Mouse (Mus musculus): ENCODE results near the gene Dkk3. TPM values are rescaled to one million over a fixed set of nuclear protein-coding genes. Genes with fewer than 3 reads are reported as not detected.

Dkk3 gene
- polyA plus RNA-seq, 1 experiment from 2014 or later = 59.8 TPM

- Histone ChIP-seq H3K9me3 (no peaks in the 10 kb centered on the region), H3K36me3 (peaks cover 4% of the 10 kb centered on the region; the same call in 1 of the 2 replicates), H3K4me3 (no peak overlapping the region), H3K27ac (peak overlapping the region; percentile 42; the same call in 1 of the 2 replicates), H3K4me1 (peaks cover 47% of the 10 kb centered on the region), H3K27me3 (ENCODE audit: insufficient read depth, poor library complexity, severe bottlenecking) (no peaks in the 10 kb centered on the region)
- WGBS = 70% methylated on average over 11 of the region's 11 CpGs
- DNase-seq (ENCODE audit: low spot score) = no peak
Measured at GRCm38 (mm10) chr7:112138509-112139405, 20.1 kb downstream of the Dkk3 start.

DNA sequence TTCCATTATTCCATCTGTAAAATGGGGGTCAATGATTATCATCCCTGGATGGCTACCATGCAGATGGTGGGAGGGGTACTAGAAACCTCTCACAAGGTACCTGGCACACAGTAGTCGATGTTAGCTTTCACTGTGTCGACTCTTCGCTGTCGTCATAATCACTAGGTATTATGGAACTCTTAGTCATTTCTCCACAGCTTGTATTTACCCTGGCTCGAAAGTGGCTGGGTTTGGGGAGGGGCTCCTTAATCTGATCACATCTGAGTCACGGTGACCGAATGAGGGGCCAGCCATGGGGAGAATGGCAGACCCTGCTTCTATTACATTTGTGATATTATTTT is 20.7 kb downstream of the Dkk3 start:
- peak overlapping the region; percentile 42; the same call in 1 of the 2 replicates for H3K27ac ChIP-seq
- WGBS = 77% methylated on average over 7 of the region's 7 CpGs

DNA sequence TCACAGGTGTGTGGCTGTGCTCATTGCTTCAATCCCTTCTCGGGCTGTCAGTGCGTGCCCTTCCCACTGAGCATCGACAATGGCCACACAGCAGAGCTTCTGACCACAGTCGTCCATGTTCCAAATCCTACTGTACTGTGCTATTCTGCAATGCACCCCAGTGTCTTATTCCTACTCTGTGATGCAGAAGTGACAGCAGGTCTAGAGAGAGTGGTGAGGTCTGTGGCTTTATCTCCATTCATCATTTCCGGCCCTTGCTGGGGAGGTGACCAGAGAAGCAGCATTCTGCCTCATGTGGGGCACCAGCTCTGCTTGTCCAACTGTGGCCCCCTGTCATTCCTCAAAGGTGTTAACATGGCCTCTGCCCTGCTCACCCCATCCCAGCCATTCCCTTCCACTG is 22.3 kb downstream of the Dkk3 start:
- Histone ChIP-seq H3K36me3 (peaks cover 5% of the 10 kb centered on the region; the same call in 1 of the 2 replicates), H3K4me1 (peaks cover 33% of the 10 kb centered on the region), H3K9me3 (no peaks in the 10 kb centered on the region), H3K4me3 (no peak overlapping the region), H3K27me3 (ENCODE audit: insufficient read depth, poor library complexity, severe bottlenecking) (no peaks in the 10 kb centered on the region), H3K27ac (peak overlapping the region; percentile 17; the same call in 1 of the 2 replicates)
- DNase-seq (ENCODE audit: low spot score) = no peak
- 81% methylated on average over 5 of the region's 5 CpGs for WGBS

More for the DNA sequence above, 20.7 kb downstream of the Dkk3 start:
- Histone ChIP-seq H3K4me3 (no peak overlapping the region), H3K9me3 (no peaks in the 10 kb centered on the region), H3K4me1 (peaks cover 41% of the 10 kb centered on the region), H3K27me3 (ENCODE audit: insufficient read depth, poor library complexity, severe bottlenecking) (no peaks in the 10 kb centered on the region), H3K36me3 (peaks cover 5% of the 10 kb centered on the region; the same call in 1 of the 2 replicates)
- no peak for DNase-seq (ENCODE audit: low spot score)

DNA sequence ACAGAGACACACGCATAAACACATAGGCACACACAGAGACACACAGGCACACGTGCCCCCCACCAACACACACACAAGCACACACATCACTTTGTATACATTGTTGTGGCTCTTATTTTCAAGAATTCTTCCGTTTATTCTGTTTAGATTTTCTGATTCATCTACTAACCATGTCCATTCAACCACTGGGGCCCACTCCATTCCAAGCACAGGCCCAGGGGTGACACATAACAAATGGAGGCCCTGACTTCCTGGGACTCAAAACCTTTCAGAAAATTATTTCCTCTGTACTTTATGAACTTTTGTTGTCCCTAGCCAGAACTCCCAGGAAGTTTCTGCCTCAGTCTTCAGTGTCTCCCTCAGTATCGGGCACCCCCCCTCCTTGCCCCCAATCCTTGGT is 23.7 kb downstream of the Dkk3 start:
- no peak overlapping the region for H3K27ac ChIP-seq
- WGBS = 85% methylated on average over 4 of the region's 4 CpGs
- H3K9me3 ChIP-seq = no peaks in the 10 kb centered on the region
- peaks cover 5% of the 10 kb centered on the region; the same call in 1 of the 2 replicates for H3K36me3 ChIP-seq
- H3K27me3 ChIP-seq (ENCODE audit: insufficient read depth, poor library complexity, severe bottlenecking) = no peaks in the 10 kb centered on the region
- H3K4me3 ChIP-seq = no peak overlapping the region
- H3K4me1 ChIP-seq = peaks cover 29% of the 10 kb centered on the region
- no peak for DNase-seq (ENCODE audit: low spot score)

GRCm38 (mm10) chr7:112133277-112133676 is 25.6 kb downstream of the Dkk3 start:
- H3K9me3 ChIP-seq = no peaks in the 10 kb centered on the region
- H3K4me3 ChIP-seq = no peak overlapping the region
- DNase-seq (ENCODE audit: low spot score) = no peak
- H3K27me3 ChIP-seq (ENCODE audit: insufficient read depth, poor library complexity, severe bottlenecking) = no peaks in the 10 kb centered on the region
- H3K27ac ChIP-seq = no peak overlapping the region
- peaks cover 33% of the 10 kb centered on the region for H3K4me1 ChIP-seq
- WGBS = 88% methylated on average over 5 of the region's 5 CpGs
- peaks cover 5% of the 10 kb centered on the region; the same call in 1 of the 2 replicates for H3K36me3 ChIP-seq

GRCm38 (mm10) chr7:112132005-112132404 is 26.9 kb downstream of the Dkk3 start:
- Histone ChIP-seq H3K9me3 (no peaks in the 10 kb centered on the region), H3K4me3 (no peak overlapping the region), H3K4me1 (peaks cover 45% of the 10 kb centered on the region), H3K27me3 (ENCODE audit: insufficient read depth, poor library complexity, severe bottlenecking) (no peaks in the 10 kb centered on the region), H3K27ac (no peak overlapping the region), H3K36me3 (peaks cover 5% of the 10 kb centered on the region; the same call in 1 of the 2 replicates)
- WGBS = 74% methylated on average over 6 of the region's 6 CpGs
- DNase-seq (ENCODE audit: low spot score) = no peak

DNA sequence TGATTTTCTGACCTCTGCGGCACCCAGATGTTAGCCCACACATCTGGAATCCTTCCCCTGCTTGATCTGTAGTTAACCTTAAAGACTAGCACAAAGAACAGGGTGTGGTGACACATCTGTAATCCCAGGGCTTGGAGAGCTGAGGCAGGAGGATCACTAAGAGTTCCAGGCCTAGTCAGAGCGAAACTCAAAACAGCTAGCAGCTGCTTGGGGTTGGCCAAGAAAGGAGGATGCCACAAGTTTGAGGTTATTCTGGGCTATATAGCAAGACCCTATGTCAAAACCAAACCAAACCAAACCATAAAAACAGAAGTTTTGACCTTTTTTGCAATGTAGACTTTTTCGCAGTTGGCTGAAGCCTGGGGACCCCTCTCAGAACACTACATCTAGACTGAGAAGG is 28.2 kb downstream of the Dkk3 start:
- H3K4me1 ChIP-seq = peaks cover 52% of the 10 kb centered on the region
- DNase-seq (ENCODE audit: low spot score) = no peak
- 85% methylated on average over 3 of the region's 3 CpGs for WGBS
- H3K27me3 ChIP-seq (ENCODE audit: insufficient read depth, poor library complexity, severe bottlenecking) = no peaks in the 10 kb centered on the region
- no peak overlapping the region for H3K4me3 ChIP-seq
- peaks cover 3% of the 10 kb centered on the region; the same call in 1 of the 2 replicates for H3K36me3 ChIP-seq
- no peak overlapping the region for H3K27ac ChIP-seq
- no peaks in the 10 kb centered on the region for H3K9me3 ChIP-seq

DNA sequence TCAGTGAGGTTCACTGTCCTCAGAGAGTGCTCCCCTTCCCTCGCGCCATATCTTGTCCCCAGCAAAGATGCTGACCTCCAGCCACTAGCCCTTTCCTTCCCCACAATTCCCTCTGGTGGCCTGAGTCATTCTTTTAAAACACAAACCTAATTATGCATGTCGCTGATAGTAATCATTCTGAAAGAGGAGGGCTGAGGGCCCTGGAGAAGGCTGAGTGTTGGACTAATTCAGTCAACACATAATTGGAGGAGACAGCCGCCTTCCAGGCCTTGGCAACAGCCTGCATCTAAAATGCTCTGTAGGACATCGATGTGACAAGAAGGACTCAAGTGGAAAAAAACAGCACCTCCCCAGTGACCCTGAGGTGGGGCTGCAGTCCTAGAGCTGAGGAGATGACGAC is 29.0 kb downstream of the Dkk3 start:
- DNase-seq (ENCODE audit: low spot score) = no peak
- no peak overlapping the region for H3K4me3 ChIP-seq
- H3K27ac ChIP-seq = peak overlapping the region; percentile 24; the same call in 1 of the 2 replicates
- H3K36me3 ChIP-seq = peaks cover 3% of the 10 kb centered on the region; the same call in 1 of the 2 replicates
- WGBS = 76% methylated on average over 6 of the region's 6 CpGs
- H3K9me3 ChIP-seq = no peaks in the 10 kb centered on the region
- peaks cover 58% of the 10 kb centered on the region for H3K4me1 ChIP-seq
- no peaks in the 10 kb centered on the region for H3K27me3 ChIP-seq (ENCODE audit: insufficient read depth, poor library complexity, severe bottlenecking)

GRCm38 (mm10) chr7:112128810-112129209 is 30.0 kb downstream of the Dkk3 start:
- no peaks in the 10 kb centered on the region for H3K9me3 ChIP-seq
- H3K36me3 ChIP-seq = peaks cover 1% of the 10 kb centered on the region; the same call in 1 of the 2 replicates
- no peak for DNase-seq (ENCODE audit: low spot score)
- H3K27ac ChIP-seq = peak overlapping the region; percentile 78
- no peaks in the 10 kb centered on the region for H3K27me3 ChIP-seq (ENCODE audit: insufficient read depth, poor library complexity, severe bottlenecking)
- no peak overlapping the region for H3K4me3 ChIP-seq
- H3K4me1 ChIP-seq = peaks cover 65% of the 10 kb centered on the region
- WGBS = 58% methylated on average over 4 of the region's 4 CpGs

DNA sequence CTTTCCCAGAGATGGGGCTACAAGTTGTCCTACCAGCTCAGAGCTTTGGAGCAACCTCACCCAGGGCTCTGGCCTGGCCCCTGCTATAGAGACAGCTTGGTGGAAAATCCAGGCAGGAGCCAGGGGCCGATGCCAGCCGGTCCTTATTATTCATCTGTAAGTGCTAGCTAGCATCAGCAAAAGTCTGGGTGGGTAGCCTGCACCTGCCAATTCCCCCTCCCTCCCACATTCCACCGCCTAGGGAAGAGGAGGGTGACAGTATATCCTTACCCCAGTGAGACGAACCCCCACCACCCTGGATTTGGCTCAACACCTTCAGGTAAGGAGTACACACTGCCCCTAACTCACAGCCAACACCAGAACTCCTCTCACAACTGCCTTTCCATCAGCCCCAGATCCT is 30.9 kb downstream of the Dkk3 start:
- peaks cover 72% of the 10 kb centered on the region for H3K4me1 ChIP-seq
- no peak overlapping the region for H3K4me3 ChIP-seq
- no peaks in the 10 kb centered on the region for H3K36me3 ChIP-seq
- H3K9me3 ChIP-seq = no peaks in the 10 kb centered on the region
- H3K27ac ChIP-seq = peak overlapping the region; percentile 78
- WGBS = 82% methylated on average over 4 of the region's 4 CpGs
- DNase-seq (ENCODE audit: low spot score) = no peak
- H3K27me3 ChIP-seq (ENCODE audit: insufficient read depth, poor library complexity, severe bottlenecking) = no peaks in the 10 kb centered on the region

DNA sequence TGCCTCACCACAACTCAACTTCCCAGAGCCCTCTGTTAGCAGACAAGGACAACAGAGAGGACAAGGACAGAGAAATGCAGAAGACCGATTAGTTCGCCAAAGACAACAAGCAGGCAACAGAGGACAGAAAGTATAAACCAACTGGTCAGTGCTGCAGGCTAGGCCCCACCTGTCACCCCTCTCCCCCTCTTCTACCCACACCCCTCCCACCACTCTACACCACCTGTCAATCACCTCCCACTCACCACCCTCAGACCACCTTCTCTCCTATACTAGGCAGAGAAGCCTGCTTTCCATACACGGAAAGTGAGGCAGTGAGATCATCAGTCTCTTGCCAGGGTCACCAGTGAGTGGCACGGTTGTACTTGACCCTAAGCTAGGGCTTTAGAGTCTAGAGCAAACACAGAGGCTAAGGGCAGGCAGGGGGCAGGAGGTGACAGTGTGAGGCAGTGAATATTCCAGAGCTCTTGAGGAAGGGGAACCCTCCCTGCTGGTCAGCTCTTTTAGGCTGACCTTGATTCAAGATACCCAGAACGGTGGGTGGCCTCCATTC is 31.7 kb downstream of the Dkk3 start:
- 50% methylated on average over 5 of the region's 5 CpGs for WGBS
- peak overlapping the region; percentile 78 for H3K27ac ChIP-seq
- H3K4me1 ChIP-seq = peaks cover 77% of the 10 kb centered on the region
- H3K27me3 ChIP-seq (ENCODE audit: insufficient read depth, poor library complexity, severe bottlenecking) = no peaks in the 10 kb centered on the region
- H3K36me3 ChIP-seq = 0 out of 2 replicates have a peak, but pooled peaks cover 1% of the 10 kb centered on the region
- DNase-seq (ENCODE audit: low spot score) = no peak
- no peaks in the 10 kb centered on the region for H3K9me3 ChIP-seq
- no peak overlapping the region for H3K4me3 ChIP-seq

- Histone ChIP-seq H3K36me3 (peaks cover 12% of the 10 kb centered on the region; the same call in 1 of the 2 replicates), H3K4me3 (no peak overlapping the region), H3K27ac (peak overlapping the region; percentile 78; the same call in 1 of the 2 replicates), H3K27me3 (ENCODE audit: insufficient read depth, poor library complexity, severe bottlenecking) (no peaks in the 10 kb centered on the region), H3K9me3 (no peaks in the 10 kb centered on the region), H3K4me1 (peaks cover 91% of the 10 kb centered on the region)
- 61% methylated on average over 7 of the region's 7 CpGs for WGBS
- no peak for DNase-seq (ENCODE audit: low spot score)
Measured at GRCm38 (mm10) chr7:112125625-112126260, 33.1 kb downstream of the Dkk3 start.

DNA sequence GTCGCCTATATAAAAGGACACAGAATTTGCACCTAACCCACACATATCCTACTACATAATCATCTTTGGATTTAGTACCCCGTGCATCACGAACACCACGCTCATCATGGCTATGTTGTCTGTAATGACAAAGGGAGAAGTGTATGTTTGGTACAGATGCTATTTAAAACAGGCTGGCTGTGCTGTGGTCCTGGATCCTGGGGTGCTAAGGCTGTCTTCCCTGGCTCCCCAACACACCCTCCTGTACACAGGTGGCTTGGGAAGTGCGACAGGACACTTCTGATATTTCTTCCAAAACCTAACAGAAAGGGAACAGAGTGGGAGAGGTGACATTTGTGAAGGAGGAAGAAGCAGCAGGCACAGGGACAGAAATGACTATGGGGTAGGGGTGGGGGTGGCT is 35.2 kb downstream of the Dkk3 start:
- Histone ChIP-seq H3K27ac (no peak overlapping the region), H3K4me3 (no peak overlapping the region), H3K4me1 (peaks cover 79% of the 10 kb centered on the region), H3K9me3 (no peaks in the 10 kb centered on the region), H3K27me3 (ENCODE audit: insufficient read depth, poor library complexity, severe bottlenecking) (no peaks in the 10 kb centered on the region), H3K36me3 (peaks cover 31% of the 10 kb centered on the region; the same call in 1 of the 2 replicates)
- DNase-seq (ENCODE audit: low spot score) = no peak
- WGBS = 85% methylated on average over 5 of the region's 5 CpGs

Data from heart, embryonic 10.5 days (tissue).